Mouse (Mus musculus) midbrain, embryonic 13.5 days (tissue): ENCODE measurements around the gene Oip5. TPM values are rescaled to one million over a fixed set of nuclear protein-coding genes. Genes with fewer than 3 reads are reported as not detected.
"Not testable (repeated sequence)": the region's sequence is repeated elsewhere in the genome, so short reads cannot be mapped to it uniquely, and the experiment has no call there.

ENCODE experiments used
- ATAC-seq: fragments of 200-750 bp; cut with Nextera tagmentation; 2 replicates; pipeline ENCODE4 v1.8.0; 2017; ENCODE audit warnings: mild to moderate bottlenecking, moderate TSS enrichment, moderate library complexity
- H3K27ac ChIP-seq: fragments of 300-500 bp; sonication (generic); 2 replicates; pipeline ENCODE4 v1.5.1; 2015; ENCODE audit warnings: inconsistent platforms, mild to moderate bottlenecking, moderate library complexity
- H3K27me3 ChIP-seq: fragments of 300-500 bp; sonication (generic); 2 replicates; pipeline ENCODE4 v1.6.1; 2015; ENCODE audit warnings: mild to moderate bottlenecking, inconsistent platforms
- H3K36me3 ChIP-seq: fragments of 300-500 bp; sonication (generic); 2 replicates; pipeline ENCODE4 v1.6.1; 2015; ENCODE audit warnings: mild to moderate bottlenecking, inconsistent platforms
- H3K4me1 ChIP-seq: fragments of 300-500 bp; sonication (generic); replicated peaks from 2 replicates; pipeline ENCODE4 v1.6.1; 2015; ENCODE audit warnings: inconsistent platforms
- H3K4me2 ChIP-seq: fragments of 300-500 bp; sonication (generic); replicated peaks from 2 replicates; pipeline ENCODE4 v1.6.1; 2015; ENCODE audit warnings: moderate library complexity, mild to moderate bottlenecking, inconsistent platforms
- H3K4me3 ChIP-seq: fragments of 300-500 bp; sonication (generic); replicated peaks from 2 replicates; pipeline ENCODE4 v1.5.1; 2015; ENCODE audit warnings: mild to moderate bottlenecking, inconsistent platforms
- H3K9ac ChIP-seq: fragments of 300-500 bp; sonication (generic); replicated peaks from 2 replicates; pipeline ENCODE4 v1.6.1; 2015; ENCODE audit warnings: mild to moderate bottlenecking, inconsistent platforms
- H3K9me3 ChIP-seq: fragments of 300-500 bp; sonication (generic); 2 replicates; pipeline ENCODE4 v1.6.1; 2016; ENCODE audit warnings: mild to moderate bottlenecking, inconsistent platforms
- WGBS: fragments of 180-500 bp; shearing (Covaris S2); methylation state at CpG from one replicate; pipeline ENCODE4 v1.1.7; 2015; 5-methylcytosine and 5-hydroxymethylcytosine counted together
- polyA plus RNA-seq: library from polyadenylated mRNA; unstranded; fragments of >200 nt; fragmentation: Nextera tagmentation; extraction: Ambion mirVana; gene quantifications from 2 replicates; pipeline ENCODE4 v1.2.1, GENCODE M21; 2015

Oip5 gene
- polyA plus RNA-seq, 1 experiment from 2014 or later: 12.6 TPM

DNA sequence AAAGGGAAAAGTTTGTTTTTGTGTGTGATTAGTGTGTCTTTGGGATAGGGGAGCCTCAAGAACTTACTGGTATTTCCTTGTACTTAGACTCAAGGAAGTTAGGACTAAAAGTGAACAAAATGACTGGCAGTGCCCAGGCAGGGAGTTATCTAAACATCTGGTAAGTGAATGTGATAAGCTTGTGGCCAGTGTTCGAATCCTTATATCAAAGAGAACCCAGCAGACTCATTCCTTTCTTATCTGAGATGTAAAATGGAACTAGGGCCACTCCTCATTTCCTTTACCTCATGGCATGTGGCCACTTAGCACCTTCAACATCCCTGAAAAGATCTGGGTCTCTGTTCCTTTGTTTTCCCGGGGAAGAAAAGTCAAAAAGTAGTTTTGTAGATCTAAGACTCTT lies 14.4 kb downstream of the Oip5 start:
- Histone ChIP-seq H3K9me3 (no peaks in the 10 kb centered on the region), H3K4me2 (no peak overlapping the region), H3K4me1 (peaks cover 20% of the 10 kb centered on the region), H3K4me3 (no peak overlapping the region), H3K9ac (no peak overlapping the region), H3K36me3 (peaks cover 53% of the 10 kb centered on the region), H3K27ac (no peak overlapping the region), H3K27me3 (no peaks in the 10 kb centered on the region)
- no peak for ATAC-seq
- 89% methylated on average over 2 of the region's 2 CpGs for whole genome bisulfite sequencing

DNA sequence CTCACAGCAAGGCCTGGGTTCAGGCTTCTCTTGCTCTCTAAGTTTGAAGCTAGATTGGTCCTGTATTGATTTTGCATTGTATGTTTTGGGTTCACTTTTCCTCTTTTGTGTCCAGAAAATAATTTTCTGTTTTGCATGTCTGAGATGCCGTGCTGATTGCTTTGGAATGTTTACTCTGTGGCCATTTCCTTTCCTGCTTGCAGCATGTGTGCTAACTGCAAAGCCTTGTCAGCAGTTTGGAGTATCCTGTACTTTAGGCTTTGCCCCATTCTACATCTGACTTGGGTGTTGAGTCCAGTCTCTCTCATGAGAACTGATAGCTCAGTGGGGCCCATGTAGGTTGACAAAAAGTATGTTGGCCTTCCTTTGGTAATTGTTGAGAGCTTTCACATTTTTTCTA lies 15.8 kb downstream of the Oip5 start:
- no peak overlapping the region for H3K4me2 ChIP-seq
- peaks cover 25% of the 10 kb centered on the region for H3K4me1 ChIP-seq
- WGBS: 92% methylated on average over 1 of the region's 1 CpGs
- peaks cover 52% of the 10 kb centered on the region for H3K36me3 ChIP-seq
- no peak overlapping the region for H3K4me3 ChIP-seq
- no peaks in the 10 kb centered on the region for H3K9me3 ChIP-seq
- no peak overlapping the region for H3K27ac ChIP-seq
- H3K9ac ChIP-seq: no peak overlapping the region
- no peak for ATAC-seq
- H3K27me3 ChIP-seq: no peaks in the 10 kb centered on the region

DNA sequence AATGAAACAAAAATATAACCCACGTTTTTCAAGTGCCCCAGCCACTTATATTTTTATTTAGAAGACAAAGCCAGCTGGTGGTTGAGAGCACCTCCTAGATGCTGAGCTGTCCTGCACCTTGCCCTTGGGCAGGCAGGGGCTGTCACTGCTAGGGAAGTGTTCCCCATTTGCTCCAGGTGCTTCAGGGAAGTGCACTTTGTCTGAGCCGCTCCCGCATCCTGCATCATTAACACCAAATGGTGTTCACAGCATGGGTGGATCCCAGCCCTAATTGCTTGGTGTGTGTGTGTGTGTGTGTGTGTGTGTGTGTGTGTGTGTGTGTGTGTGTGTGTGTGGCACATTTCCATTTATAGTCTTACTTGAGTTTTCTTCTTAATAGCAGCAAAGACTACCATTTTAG lies 16.7 kb downstream of the Oip5 start:
- not testable (repeated sequence) for H3K27me3 ChIP-seq, H3K4me3 ChIP-seq, H3K9me3 ChIP-seq, H3K27ac ChIP-seq, H3K9ac ChIP-seq, ATAC-seq, H3K4me2 ChIP-seq
- Histone ChIP-seq H3K36me3 (peaks cover 55% of the 10 kb centered on the region), H3K4me1 (peaks cover 29% of the 10 kb centered on the region)
- 74% methylated on average over 3 of the region's 3 CpGs for WGBS

DNA sequence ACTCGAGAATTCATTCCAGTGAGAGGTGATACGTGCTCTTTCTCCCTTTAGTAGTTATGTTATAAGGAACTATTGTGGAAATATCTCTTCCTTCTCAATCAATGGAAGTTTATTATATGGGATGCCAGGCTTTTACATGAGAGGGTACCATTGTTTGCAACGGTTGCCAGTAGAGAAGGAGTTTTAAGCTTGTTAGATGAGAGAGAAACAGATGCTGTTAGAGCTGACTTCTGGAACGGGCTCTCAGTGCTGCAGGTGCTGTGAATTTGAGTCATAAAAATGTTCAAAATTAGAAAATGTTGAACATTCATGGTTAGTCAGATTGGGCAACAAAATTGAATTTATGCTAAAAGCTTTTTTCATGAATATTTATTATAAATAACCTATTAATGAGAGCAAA lies 17.2 kb downstream of the Oip5 start:
- H3K9ac ChIP-seq: no peak overlapping the region
- H3K4me2 ChIP-seq: no peak overlapping the region
- H3K27ac ChIP-seq: no peak overlapping the region
- H3K4me1 ChIP-seq: peaks cover 35% of the 10 kb centered on the region
- no peak for ATAC-seq
- H3K36me3 ChIP-seq: peaks cover 58% of the 10 kb centered on the region
- no peaks in the 10 kb centered on the region for H3K27me3 ChIP-seq
- no peak overlapping the region for H3K4me3 ChIP-seq
- no peaks in the 10 kb centered on the region for H3K9me3 ChIP-seq
- WGBS: 90% methylated on average over 4 of the region's 4 CpGs

DNA sequence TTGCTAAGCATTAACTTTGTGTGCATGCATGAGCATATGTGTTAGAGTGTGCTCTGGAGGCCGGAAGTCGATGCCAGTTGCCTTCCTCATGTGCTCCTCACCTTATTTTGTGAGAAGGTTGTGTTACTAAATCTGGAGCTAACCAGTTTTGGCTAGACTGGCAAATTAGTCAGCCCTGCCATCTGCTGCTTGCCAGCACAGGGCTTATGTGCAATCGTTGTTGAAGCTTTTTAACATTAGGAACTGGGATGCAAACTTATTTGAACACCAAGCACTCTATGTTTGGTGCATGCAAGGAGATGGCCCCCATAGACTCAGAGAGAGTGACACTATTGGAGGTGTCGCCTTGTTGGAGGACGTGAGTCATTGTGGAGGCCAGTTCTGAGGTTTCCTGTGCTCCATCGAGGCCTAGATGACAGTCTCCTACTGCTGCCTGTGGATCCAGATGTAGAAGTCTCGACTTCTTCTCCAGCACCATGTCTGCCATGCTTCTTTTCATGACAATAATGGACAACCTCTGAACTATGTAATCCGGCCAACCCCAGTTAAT lies 21.4 kb downstream of the Oip5 start:
- Histone ChIP-seq H3K4me2 (no peak overlapping the region), H3K9ac (no peak overlapping the region), H3K36me3 (peaks cover 39% of the 10 kb centered on the region), H3K4me1 (peaks cover 46% of the 10 kb centered on the region), H3K27me3 (no peaks in the 10 kb centered on the region), H3K9me3 (no peaks in the 10 kb centered on the region), H3K4me3 (no peak overlapping the region), H3K27ac (no peak overlapping the region)
- ATAC-seq: no peak
- WGBS: 94% methylated on average over 8 of the region's 8 CpGs

DNA sequence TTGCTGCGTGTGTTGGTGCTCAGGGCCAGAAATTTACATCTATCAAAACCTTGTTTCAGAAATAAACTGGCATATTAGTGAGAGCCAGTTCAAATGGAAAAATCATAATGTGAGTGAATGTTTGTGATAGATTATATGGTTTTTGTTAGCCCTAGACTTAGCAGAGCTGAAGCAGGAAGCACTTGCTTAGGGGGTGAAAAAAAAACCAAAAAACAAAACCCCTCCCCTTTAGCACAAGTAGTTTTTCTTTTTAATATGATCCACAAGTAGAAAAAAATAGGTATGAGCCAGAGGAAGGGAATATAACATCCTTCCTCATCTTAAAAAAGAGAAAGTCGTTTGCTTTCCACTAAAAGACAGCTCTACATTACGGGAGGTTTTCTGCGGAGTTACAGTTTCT lies 23.0 kb downstream of the Oip5 start:
- Histone ChIP-seq H3K9me3 (no peaks in the 10 kb centered on the region), H3K4me2 (peak overlapping the region; percentile 73), H3K4me1 (peaks cover 36% of the 10 kb centered on the region), H3K4me3 (peak overlapping the region; percentile 98), H3K27ac (no peak overlapping the region), H3K36me3 (peaks cover 42% of the 10 kb centered on the region), H3K27me3 (no peaks in the 10 kb centered on the region), H3K9ac (peak overlapping the region; percentile 96)
- ATAC-seq: no peak
- 52% methylated on average over 4 of the region's 4 CpGs for WGBS

DNA sequence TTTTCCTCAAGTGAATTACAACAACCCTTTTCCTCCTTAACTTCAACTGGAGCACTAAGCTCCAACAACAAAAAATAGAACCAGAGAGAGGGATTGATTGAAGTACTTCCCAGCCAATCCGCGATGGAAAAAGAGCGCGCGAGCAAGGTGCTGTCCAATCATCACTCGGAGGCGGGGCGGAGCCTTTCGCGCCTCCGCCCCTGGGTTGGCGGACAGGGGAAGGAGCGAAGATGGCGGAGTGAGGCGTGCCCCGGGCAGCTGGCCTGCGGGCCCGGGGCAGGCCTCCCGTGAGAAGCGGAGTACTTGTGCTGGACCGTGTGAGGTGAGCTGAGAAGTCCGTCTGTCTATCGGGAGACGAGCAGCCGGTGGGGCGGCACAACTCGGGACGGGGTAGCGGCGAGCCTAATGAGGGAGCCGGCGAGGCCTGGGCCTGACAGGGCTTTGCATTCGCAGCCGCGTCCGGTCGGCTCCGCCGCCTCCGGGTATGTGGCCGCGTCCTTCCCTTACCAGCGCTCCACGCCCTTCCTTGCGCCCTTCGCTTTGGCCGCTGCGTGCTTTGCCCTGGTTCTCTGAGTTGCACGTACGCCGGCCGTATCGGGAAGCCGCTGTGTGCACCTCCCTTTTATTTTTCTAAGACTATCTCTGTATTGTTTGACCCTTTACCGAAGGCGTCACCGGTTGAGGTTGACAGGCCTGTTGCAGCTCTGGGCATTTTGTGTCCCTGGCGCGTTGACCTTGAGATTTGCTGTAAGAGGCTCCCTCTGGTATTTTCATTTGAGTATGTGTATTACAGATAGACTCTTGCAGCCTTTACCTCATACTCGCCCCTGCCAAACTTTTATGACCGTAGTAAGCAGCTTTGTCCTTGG lies 23.9 kb downstream of the Oip5 start:
- WGBS: under 1% methylated on average over 60 of the region's 61 CpGs
- ATAC-seq: peak; percentile 98

DNA sequence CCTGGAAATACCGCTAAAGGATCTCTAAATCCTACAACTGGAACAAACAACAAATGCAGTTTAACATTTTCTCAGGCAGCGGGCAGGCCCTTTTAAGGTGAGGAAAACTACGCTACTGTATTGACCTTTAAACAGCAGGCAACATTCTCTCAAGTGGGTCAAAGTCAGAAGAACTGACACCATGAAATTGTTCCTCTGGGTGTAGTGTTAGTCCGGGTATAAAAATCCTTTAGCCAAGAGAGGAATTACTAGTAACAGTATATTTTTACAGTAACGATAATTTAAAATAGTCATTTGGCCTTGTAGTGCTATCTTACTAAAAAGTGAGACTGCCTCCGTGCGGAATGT lies 24.5 kb downstream of the Oip5 start:
- peak overlapping the region; percentile 98 for H3K4me3 ChIP-seq
- peak overlapping the region; percentile 71 for H3K27ac ChIP-seq
- H3K36me3 ChIP-seq: peaks cover 30% of the 10 kb centered on the region
- H3K27me3 ChIP-seq: no peaks in the 10 kb centered on the region
- no peaks in the 10 kb centered on the region for H3K9me3 ChIP-seq
- peaks cover 33% of the 10 kb centered on the region for H3K4me1 ChIP-seq
- H3K9ac ChIP-seq: no peak overlapping the region
- WGBS: 10% methylated on average over 7 of the region's 7 CpGs
- peak overlapping the region; percentile 48 for H3K4me2 ChIP-seq
- ATAC-seq: peak; percentile 51

More for the DNA sequence above, 23.9 kb downstream of the Oip5 start:
- Histone ChIP-seq H3K27me3 (no peaks in the 10 kb centered on the region), H3K4me1 (peaks cover 33% of the 10 kb centered on the region), H3K27ac (peak overlapping the region; percentile 85), H3K4me3 (peak overlapping the region; percentile 98), H3K9me3 (no peaks in the 10 kb centered on the region), H3K36me3 (peaks cover 35% of the 10 kb centered on the region), H3K9ac (peak overlapping the region; percentile 96), H3K4me2 (peak overlapping the region; percentile 73)

DNA sequence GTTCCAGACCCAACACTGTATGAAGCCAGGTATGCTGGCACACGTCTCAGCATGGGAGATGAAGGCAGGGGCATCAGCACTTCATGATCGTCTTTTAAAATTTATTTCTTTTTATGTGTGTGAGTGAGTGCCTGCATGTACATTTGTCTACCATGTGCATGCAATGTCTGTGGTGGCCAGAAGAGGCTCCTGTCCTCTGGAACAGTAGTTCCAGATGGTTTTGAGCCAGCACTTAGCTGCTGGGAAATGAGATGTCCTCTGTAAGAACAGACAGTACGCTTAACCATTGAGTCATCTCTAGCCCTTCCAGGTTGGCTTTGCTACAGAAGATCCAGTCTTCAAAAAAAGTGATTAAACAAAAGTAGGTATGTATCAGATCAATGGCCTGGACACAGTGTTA lies 27.0 kb downstream of the Oip5 start:
- H3K4me1 ChIP-seq: peaks cover 21% of the 10 kb centered on the region
- no peak overlapping the region for H3K4me3 ChIP-seq
- no peak overlapping the region for H3K4me2 ChIP-seq
- H3K36me3 ChIP-seq: peaks cover 9% of the 10 kb centered on the region
- ATAC-seq: no peak
- H3K9me3 ChIP-seq: no peaks in the 10 kb centered on the region
- no peak overlapping the region for H3K27ac ChIP-seq
- no peak overlapping the region for H3K9ac ChIP-seq
- H3K27me3 ChIP-seq: no peaks in the 10 kb centered on the region
- 95% methylated on average over 3 of the region's 3 CpGs for WGBS

DNA sequence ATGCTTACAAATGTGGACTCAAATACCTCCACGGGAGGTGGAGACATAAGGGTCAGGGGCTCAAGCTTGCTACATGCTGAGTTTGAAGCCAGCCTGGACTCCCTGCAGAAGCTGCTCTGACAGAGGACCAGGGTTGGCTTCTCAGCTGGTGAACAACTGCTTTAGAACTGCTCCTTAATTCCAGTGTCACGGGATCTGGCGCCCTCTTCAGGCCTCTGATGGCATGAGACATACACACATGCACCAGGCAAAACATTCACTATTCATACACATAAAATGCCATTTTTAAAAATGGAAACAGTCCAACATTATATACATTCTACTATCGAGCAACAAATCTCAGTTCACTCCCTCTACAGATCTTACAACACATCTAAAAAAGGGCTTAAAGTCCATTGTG lies 30.9 kb downstream of the Oip5 start:
- no peak for ATAC-seq
- WGBS: 12% methylated on average over 4 of the region's 4 CpGs

DNA sequence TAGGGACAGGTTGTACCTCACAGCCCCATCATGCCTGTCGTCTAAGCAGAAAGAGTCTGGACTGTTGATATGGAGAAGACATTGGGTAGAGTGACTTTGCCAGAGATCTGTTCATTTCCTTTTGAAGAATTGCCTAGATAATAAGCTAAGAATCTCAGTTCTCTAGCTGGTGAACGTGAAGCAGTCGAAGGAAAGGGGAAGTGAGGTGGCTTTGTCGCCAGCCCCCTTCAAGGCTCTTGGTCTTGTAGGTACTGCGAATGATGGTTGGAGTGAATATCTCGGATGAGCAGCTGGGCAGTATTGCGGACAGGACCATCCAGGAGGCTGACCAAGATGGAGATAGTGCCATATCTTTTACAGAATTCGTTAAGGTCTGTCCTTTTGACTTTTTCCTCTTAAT lies 34.0 kb downstream of the Oip5 start:
- Histone ChIP-seq H3K4me1 (no peaks in the 10 kb centered on the region), H3K27me3 (no peaks in the 10 kb centered on the region), H3K4me3 (no peak overlapping the region), H3K27ac (no peak overlapping the region), H3K4me2 (no peak overlapping the region), H3K9ac (no peak overlapping the region), H3K9me3 (no peaks in the 10 kb centered on the region), H3K36me3 (peaks cover 27% of the 10 kb centered on the region)
- 92% methylated on average over 8 of the region's 8 CpGs for WGBS
- ATAC-seq: no peak

More for the DNA sequence above, 30.9 kb downstream of the Oip5 start:
- Histone ChIP-seq H3K36me3 (peaks cover 23% of the 10 kb centered on the region), H3K27ac (no peak overlapping the region), H3K4me1 (no peaks in the 10 kb centered on the region), H3K4me3 (no peak overlapping the region), H3K27me3 (no peaks in the 10 kb centered on the region), H3K9me3 (no peaks in the 10 kb centered on the region), H3K4me2 (no peak overlapping the region), H3K9ac (no peak overlapping the region)

DNA sequence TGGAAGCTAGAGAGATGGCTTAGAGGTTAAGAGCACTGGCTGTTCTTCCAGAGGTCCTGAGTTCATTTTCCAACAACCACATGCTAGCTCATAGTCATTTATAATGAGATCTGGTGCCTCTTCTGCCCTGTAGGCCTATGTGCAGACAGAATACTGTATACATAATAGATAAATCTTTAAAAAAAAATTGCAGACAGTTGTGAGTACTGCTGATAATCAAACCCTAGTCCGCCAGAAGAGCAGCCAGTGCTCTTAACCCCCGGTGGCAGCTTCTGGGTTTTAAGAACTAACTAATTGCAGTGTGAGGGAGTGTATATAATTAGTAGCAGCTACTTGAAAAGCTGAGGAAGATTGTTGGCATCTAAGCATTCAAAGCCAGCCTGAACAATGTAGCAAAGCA lies 34.8 kb downstream of the Oip5 start:
- Histone ChIP-seq H3K4me2 (no peak overlapping the region), H3K27me3 (no peaks in the 10 kb centered on the region), H3K27ac (no peak overlapping the region), H3K9ac (no peak overlapping the region), H3K36me3 (peaks cover 29% of the 10 kb centered on the region), H3K4me1 (no peaks in the 10 kb centered on the region), H3K4me3 (no peak overlapping the region), H3K9me3 (no peaks in the 10 kb centered on the region)
- 72% methylated on average over 2 of the region's 2 CpGs for WGBS
- ATAC-seq: no peak
